Mouse (Mus musculus) layer of hippocampus, adult 8-10 months (tissue): ENCODE measurements around the gene Klhl3. TPM values are rescaled to one million over a fixed set of nuclear protein-coding genes. Genes with fewer than 3 reads are reported as not detected.

Source experiments
- DNase-seq, 2 experiments: peaks; one replicate each; pipeline ENCODE4 v3.0.0; 2022; ENCODE audit warnings: low spot score in 2 of 2
- total RNA-seq, 4 experiments: library from RNA; stranded (reverse); gene quantifications; 2 replicates each; pipeline ENCODE4 v1.2.4; 2022

The Klhl3 gene
- total RNA-seq, 4 experiments from 2014 or later, result 33.8 to 50.3 (median 42.2) TPM

- no peak for DNase-seq
Observed at GRCm38 (mm10) chr13:58025701-58026414, 87.5 kb downstream of the Klhl3 start.

DNA sequence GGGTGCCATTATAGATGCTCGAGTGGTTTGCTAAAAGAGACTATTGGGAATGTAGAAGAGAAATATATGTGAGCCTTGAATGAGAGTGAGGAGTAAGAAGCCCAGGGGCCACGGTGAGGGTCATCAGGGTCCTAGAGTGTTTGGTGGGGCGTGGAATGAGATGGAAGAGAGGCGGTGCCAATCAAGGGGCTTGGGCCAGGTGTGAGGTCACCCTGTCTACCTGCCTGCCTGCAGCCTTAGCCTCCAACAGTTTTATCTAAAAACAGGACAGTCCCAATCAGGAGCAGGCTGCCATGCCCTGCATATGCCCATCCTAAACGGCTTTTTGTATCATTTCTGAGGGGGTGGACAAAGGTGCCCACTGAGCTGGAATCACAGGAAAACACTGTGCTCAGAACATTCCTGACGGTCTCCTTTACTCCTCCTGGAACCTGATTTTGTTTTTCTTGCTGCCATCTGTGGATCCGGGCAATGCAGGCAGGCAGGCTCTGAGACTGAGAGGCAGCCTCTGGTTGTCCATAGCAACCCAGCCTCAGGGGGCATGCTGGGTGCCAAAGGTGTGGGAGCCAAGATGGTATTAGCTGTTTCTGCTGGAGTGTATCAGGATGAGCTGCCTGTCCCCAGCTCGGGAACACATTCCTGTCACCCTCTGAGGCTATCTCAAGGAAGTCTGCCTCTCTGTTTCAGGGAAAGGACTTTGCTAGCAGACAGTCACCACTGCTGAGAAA lies 89.5 kb downstream of the Klhl3 start:
- peak; percentile 44 to 53 for DNase-seq

- DNase-seq, result no peak
Observed at GRCm38 (mm10) chr13:58023001-58023560, 90.3 kb downstream of the Klhl3 start.

DNA sequence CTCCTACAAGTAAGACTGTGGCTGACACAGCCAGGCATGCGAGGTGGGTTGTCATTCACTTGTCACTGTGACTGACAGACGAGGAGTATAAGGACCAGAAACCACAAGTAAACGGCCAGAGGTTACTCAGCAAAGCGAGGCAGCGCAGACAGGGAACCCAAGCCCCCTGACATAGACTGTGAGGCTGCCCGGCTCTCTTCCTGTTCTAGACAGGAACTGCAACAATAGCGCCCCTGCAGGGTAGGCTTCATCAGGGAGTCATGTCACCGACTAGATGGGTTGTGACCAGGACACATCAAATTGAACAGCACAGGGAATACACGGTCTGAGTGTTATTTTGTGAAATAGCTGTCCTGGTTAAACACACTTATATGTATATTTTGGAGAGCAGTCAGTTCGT lies 93.0 kb downstream of the Klhl3 start:
- DNase-seq, result no peak

DNA sequence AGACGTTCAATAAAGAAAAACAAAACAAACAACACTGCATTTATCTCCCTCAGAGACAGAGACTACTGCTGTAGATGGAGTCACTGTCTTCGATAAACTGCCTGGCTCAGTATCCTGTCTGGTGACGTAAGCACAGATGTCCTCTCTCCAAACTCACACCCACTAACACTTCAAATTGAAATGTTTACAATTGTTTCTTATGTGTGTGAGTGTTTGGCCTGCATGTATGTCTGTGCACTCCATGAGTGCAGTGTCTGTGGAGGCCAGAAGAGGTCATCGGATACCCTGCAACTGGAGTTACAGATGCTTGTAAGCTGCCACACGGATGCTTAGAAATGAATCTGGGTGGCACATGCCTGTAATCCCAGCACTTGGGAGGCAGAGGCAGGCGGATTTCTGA lies 96.1 kb downstream of the Klhl3 start:
- no peak for DNase-seq

GRCm38 (mm10) chr13:58012067-58012925 lies 101.1 kb downstream of the Klhl3 start:
- peak; percentile 46 to 62 for DNase-seq

DNA sequence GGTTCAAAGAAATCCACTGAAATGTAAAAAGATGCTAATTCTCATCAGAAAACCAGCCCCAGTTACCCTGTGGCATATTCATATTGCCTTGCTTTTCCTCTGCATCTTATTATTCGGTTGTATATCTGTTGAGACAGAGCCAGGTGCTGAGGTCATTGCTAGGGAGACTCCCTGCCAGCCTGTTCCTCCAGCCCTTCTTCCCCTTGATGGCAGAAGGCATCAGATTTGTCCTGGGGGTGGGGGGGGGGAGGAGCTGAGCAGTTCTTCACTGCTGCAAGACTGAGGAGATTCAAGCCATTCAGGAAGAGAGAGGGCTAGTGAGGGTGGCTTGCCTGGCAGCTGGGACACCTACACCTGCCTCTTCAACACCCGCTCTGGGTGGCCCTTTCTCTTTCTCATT lies 101.9 kb downstream of the Klhl3 start:
- DNase-seq, result no peak

DNA sequence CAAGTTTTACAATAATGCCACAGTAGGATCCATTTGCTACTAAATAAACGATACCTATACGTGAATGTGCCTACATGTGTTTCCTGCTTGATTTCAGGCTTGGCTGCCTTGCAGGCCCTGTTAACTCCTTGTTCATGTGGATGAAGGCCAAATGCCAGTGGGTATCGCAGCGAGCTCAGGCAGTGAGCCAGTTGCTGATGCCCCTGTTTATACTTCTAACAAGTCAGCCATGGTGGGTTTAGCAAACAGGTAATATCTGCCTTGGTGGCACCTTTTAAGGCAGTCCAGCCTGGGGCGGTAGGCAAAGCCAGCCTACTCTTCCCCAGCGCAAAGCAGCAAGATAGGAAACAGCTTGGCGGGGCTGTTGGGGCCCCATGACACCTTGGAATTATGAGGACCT lies 103.0 kb downstream of the Klhl3 start:
- no peak for DNase-seq

GRCm38 (mm10) chr13:58009275-58009674 lies 104.1 kb downstream of the Klhl3 start:
- no peak for DNase-seq

DNA sequence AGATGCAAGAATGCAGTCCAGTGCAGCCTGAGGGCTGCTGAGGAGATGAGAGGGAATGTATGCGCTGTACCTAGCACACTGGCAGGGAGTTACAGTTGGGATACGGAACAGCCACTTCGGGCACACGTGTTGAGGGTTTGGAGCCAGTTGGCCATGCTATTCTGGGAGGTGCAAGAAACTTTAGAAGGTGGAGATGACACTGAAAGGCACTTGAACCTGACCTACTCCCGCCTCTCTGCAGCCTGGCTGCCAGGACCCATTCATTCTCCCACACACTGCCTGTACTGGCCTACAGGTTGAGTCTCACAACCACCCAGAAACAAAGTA lies 105.4 kb downstream of the Klhl3 start:
- DNase-seq, result no peak

DNA sequence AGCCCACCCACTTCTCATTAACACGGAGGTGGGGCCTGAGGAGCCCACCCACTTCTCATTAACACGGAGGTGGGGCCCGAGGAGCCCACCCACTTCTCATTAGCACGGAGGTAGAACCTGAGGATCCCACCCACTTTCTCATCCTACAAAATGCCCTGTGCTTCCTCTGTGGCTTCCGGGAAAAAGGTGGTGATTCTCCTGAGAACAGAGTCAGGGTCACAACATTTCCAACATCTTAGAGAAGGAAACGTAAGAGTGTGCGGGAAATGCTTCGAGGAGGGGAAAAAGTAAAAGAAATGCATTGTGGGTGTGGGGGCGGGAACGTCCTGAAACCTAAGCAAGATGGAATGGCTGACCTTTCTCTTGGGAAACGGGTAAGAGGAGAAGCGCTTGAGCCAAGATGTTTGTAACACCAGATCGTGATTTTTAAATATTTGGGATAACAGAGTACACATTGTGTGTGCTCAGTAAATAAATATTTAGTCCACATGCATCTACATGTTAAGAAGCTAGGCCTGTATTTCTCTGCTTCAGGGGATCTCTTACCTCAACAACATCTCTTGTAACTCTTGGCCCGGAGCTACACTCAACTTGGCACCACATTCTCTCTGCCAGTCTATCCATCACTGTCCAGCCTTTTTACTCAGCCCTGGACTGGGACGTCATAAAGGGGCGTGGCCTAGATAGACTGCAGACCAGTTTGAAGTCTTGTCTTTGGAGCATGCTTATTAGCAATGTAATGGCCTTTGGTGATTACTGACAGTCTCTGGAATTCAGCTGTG lies 105.9 kb downstream of the Klhl3 start:
- DNase-seq, result no peak

GRCm38 (mm10) chr13:58001792-58002191 lies 111.6 kb downstream of the Klhl3 start:
- DNase-seq, result no peak

DNA sequence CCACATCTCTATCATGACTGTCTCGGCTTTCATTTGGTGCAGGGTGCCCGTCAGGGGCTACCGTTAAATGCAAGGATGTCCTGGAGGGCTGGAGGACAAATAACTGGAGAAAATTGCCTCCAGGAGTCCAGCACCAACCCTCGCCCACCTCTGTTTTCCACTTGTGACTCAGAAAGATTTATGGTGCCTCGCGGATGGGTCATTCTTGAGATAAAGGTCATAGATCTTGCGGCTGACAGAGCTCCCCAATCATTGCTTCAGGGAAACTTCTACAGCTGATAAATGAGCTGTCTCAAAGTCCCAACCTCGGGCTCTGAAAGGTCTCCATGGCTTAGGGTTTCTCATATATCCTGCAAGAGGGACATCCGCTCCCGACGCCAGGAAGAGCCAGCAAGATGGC lies 116.9 kb downstream of the Klhl3 start:
- no peak for DNase-seq

GRCm38 (mm10) chr13:57995864-57996263 lies 117.5 kb downstream of the Klhl3 start:
- no peak for DNase-seq

GRCm38 (mm10) chr13:57984637-57985036 lies 128.8 kb downstream of the Klhl3 start:
- no peak for DNase-seq

GRCm38 (mm10) chr13:57984163-57984562 lies 129.2 kb downstream of the Klhl3 start:
- no peak for DNase-seq

DNA sequence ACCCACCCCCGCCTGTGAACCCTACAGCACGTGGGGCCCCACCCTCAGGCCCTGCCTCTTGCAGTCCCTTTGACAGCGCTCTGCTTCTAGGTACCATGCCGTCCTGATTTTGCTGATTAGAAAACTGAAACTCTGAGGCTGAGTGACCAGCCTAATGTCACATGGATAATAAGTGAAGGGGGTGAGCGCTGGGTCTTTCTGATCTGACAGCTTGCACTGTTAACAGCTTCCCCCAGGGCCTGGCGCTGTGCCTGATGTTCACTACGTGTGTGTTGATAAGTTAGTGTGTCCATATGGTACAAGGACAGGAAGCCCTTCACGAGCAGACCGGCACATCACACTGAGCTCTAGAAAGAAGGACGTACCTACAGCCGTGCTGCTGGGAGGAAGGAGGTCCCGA lies 130.1 kb downstream of the Klhl3 start:
- DNase-seq, result no peak

DNA sequence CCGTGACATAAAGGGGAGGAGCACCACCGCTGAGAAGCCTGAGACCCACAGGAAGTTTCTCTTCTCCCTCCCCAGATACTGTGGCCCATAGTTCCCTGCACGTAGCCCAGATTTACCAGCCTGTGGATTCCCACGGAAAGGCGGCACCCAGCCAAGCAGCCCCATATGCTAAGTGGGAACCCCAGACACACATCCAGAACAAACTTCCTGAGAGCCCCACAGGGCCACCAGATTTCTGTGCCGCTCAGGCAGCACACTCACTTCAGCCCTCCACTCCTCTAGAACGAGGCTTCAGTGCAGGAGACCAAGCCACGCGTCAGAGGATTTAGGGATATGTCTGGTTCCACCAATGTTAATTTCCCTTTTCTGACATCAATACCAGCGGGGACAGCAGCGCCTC lies 130.5 kb downstream of the Klhl3 start:
- DNase-seq, result peak; percentile 42 to 64

- DNase-seq, result no peak
Observed at GRCm38 (mm10) chr13:57980679-57981078, 132.7 kb downstream of the Klhl3 start.

GRCm38 (mm10) chr13:57980071-57980470 lies 133.3 kb downstream of the Klhl3 start:
- DNase-seq, result no peak

GRCm38 (mm10) chr13:57978931-57979330 lies 134.5 kb downstream of the Klhl3 start:
- DNase-seq, result no peak
